Mouse (Mus musculus) heart, embryonic 13.5 days (tissue): ENCODE results near the gene Cdkl3. TPM values are rescaled to one million over a fixed set of nuclear protein-coding genes. Genes with fewer than 3 reads are reported as not detected.

Experiments used
- ATAC-seq: fragments of 200-750 bp; cut with Nextera tagmentation; 2 replicates; pipeline ENCODE4 v1.8.0; 2017; ENCODE audit warnings: moderate TSS enrichment; ENCODE audit not compliant: insufficient number of reproducible peaks, low FRiP score, low TSS enrichment; ENCODE audit errors: extremely low read depth
- H3K27ac ChIP-seq: fragments of 300-500 bp; sonication (generic); replicated peaks from 2 replicates; pipeline ENCODE4 v1.5.1; 2015; ENCODE audit warnings: moderate library complexity, mild to moderate bottlenecking, inconsistent platforms
- H3K27me3 ChIP-seq: fragments of 300-500 bp; sonication (generic); replicated peaks from 2 replicates; pipeline ENCODE4 v1.6.1; 2015; ENCODE audit warnings: mild to moderate bottlenecking, inconsistent platforms
- H3K36me3 ChIP-seq: fragments of 300-500 bp; sonication (generic); 2 replicates; pipeline ENCODE4 v1.6.1; 2015; ENCODE audit warnings: mild to moderate bottlenecking, inconsistent platforms
- H3K4me1 ChIP-seq: fragments of 300-500 bp; sonication (generic); 2 replicates; pipeline ENCODE4 v1.6.1; 2015; ENCODE audit warnings: inconsistent platforms
- H3K4me2 ChIP-seq: fragments of 300-500 bp; sonication (generic); 2 replicates; pipeline ENCODE4 v1.6.1; 2015; ENCODE audit warnings: inconsistent platforms, mild to moderate bottlenecking, moderate library complexity
- H3K4me3 ChIP-seq: fragments of 300-500 bp; sonication (generic); 2 replicates; pipeline ENCODE4 v1.5.1; 2015; ENCODE audit warnings: moderate library complexity, mild to moderate bottlenecking, inconsistent platforms
- H3K9ac ChIP-seq: fragments of 300-500 bp; sonication (generic); 2 replicates; pipeline ENCODE4 v1.6.1; 2015; ENCODE audit warnings: inconsistent platforms, mild to moderate bottlenecking, moderate library complexity
- H3K9me3 ChIP-seq: fragments of 300-500 bp; sonication (generic); 2 replicates; pipeline ENCODE4 v1.6.1; 2016; ENCODE audit warnings: inconsistent platforms
- WGBS: fragments of 180-500 bp; shearing (Covaris S2); methylation state at CpG from one replicate; pipeline ENCODE4 v1.1.7; 2015; ENCODE audit warnings: mixed read lengths; 5-methylcytosine and 5-hydroxymethylcytosine counted together
- polyA plus RNA-seq: library from polyadenylated mRNA; unstranded; fragments of >200 nt; fragmentation: Nextera tagmentation; extraction: Ambion mirVana; gene quantifications from 2 replicates; pipeline ENCODE4 v1.2.1, GENCODE M21; 2015

Gene Cdkl3
- polyA plus RNA-seq, 1 experiment from 2014 or later, result 7.8 TPM

GRCm38 (mm10) chr11:52060315-52060714 lies 56.3 kb downstream of the Cdkl3 start:
- Histone ChIP-seq H3K27me3 (no peaks in the 10 kb centered on the region), H3K4me1 (peaks cover 9% of the 10 kb centered on the region), H3K9me3 (no peaks in the 10 kb centered on the region), H3K4me3 (no peak overlapping the region), H3K4me2 (no peak overlapping the region), H3K36me3 (no peaks in the 10 kb centered on the region), H3K9ac (no peak overlapping the region), H3K27ac (no peak overlapping the region)
- no peak for ATAC-seq
- 84% methylated on average over 4 of the region's 4 CpGs for WGBS

GRCm38 (mm10) chr11:52062406-52062805 lies 58.4 kb downstream of the Cdkl3 start:
- H3K27ac ChIP-seq, result no peak overlapping the region
- 87% methylated on average over 5 of the region's 5 CpGs for WGBS
- no peak overlapping the region for H3K4me3 ChIP-seq
- H3K36me3 ChIP-seq, result no peaks in the 10 kb centered on the region
- H3K4me1 ChIP-seq, result 0 out of 2 replicates have a peak, but pooled peaks cover 2% of the 10 kb centered on the region
- no peak overlapping the region for H3K9ac ChIP-seq
- ATAC-seq, result no peak
- no peak overlapping the region for H3K4me2 ChIP-seq
- H3K9me3 ChIP-seq, result no peaks in the 10 kb centered on the region
- H3K27me3 ChIP-seq, result no peaks in the 10 kb centered on the region

- Histone ChIP-seq H3K27me3 (no peaks in the 10 kb centered on the region), H3K36me3 (no peaks in the 10 kb centered on the region), H3K9me3 (no peaks in the 10 kb centered on the region), H3K4me1 (0 out of 2 replicates have a peak, but pooled peaks cover 2% of the 10 kb centered on the region), H3K4me2 (no peak overlapping the region), H3K4me3 (no peak overlapping the region), H3K27ac (no peak overlapping the region), H3K9ac (no peak overlapping the region)
- ATAC-seq, result no peak
- WGBS, result 43% methylated on average over 3 of the region's 3 CpGs
These were observed 60.4 kb downstream of the Cdkl3 start for GRCm38 (mm10) chr11:52064398-52064797.

GRCm38 (mm10) chr11:52065841-52066240 lies 61.8 kb downstream of the Cdkl3 start:
- Histone ChIP-seq H3K27me3 (no peaks in the 10 kb centered on the region), H3K9ac (peak overlapping the region; percentile 55; the same call in 1 of the 2 replicates), H3K36me3 (no peaks in the 10 kb centered on the region), H3K9me3 (no peaks in the 10 kb centered on the region), H3K27ac (no peak overlapping the region), H3K4me1 (0 out of 2 replicates have a peak, but pooled peaks cover 2% of the 10 kb centered on the region), H3K4me3 (no peak overlapping the region), H3K4me2 (no peak overlapping the region)
- ATAC-seq, result no peak
- WGBS, result 10% methylated on average over 5 of the region's 5 CpGs

- Histone ChIP-seq H3K4me3 (no peak overlapping the region), H3K36me3 (no peaks in the 10 kb centered on the region), H3K4me1 (peaks cover 13% of the 10 kb centered on the region; the same call in 1 of the 2 replicates), H3K27ac (no peak overlapping the region), H3K4me2 (no peak overlapping the region), H3K9ac (no peak overlapping the region), H3K27me3 (no peaks in the 10 kb centered on the region), H3K9me3 (no peaks in the 10 kb centered on the region)
- ATAC-seq, result no peak
- whole genome bisulfite sequencing, result 60% methylated on average over 10 of the region's 10 CpGs
These were observed 67.7 kb downstream of the Cdkl3 start for GRCm38 (mm10) chr11:52071768-52072167.

GRCm38 (mm10) chr11:52073528-52074170 lies 69.6 kb downstream of the Cdkl3 start:
- peaks cover 26% of the 10 kb centered on the region for H3K4me1 ChIP-seq
- H3K4me3 ChIP-seq, result no peak overlapping the region
- no peak overlapping the region for H3K4me2 ChIP-seq
- H3K27ac ChIP-seq, result no peak overlapping the region
- ATAC-seq, result no peak
- no peaks in the 10 kb centered on the region for H3K36me3 ChIP-seq
- no peak overlapping the region for H3K9ac ChIP-seq
- WGBS, result 76% methylated on average over 8 of the region's 8 CpGs
- H3K27me3 ChIP-seq, result no peaks in the 10 kb centered on the region
- no peaks in the 10 kb centered on the region for H3K9me3 ChIP-seq

GRCm38 (mm10) chr11:52074626-52075470 lies 70.8 kb downstream of the Cdkl3 start:
- H3K27me3 ChIP-seq, result no peaks in the 10 kb centered on the region
- H3K36me3 ChIP-seq, result no peaks in the 10 kb centered on the region
- no peaks in the 10 kb centered on the region for H3K9me3 ChIP-seq
- no peak overlapping the region for H3K4me2 ChIP-seq
- no peak overlapping the region for H3K4me3 ChIP-seq
- no peak for ATAC-seq
- peaks cover 26% of the 10 kb centered on the region for H3K4me1 ChIP-seq
- H3K9ac ChIP-seq, result no peak overlapping the region
- 54% methylated on average over 14 of the region's 14 CpGs for WGBS
- H3K27ac ChIP-seq, result no peak overlapping the region

GRCm38 (mm10) chr11:52075794-52076633 lies 72.0 kb downstream of the Cdkl3 start:
- H3K27ac ChIP-seq, result no peak overlapping the region
- no peak for ATAC-seq

GRCm38 (mm10) chr11:52076742-52077352 lies 72.8 kb downstream of the Cdkl3 start:
- Histone ChIP-seq H3K27ac (no peak overlapping the region), H3K27me3 (no peaks in the 10 kb centered on the region), H3K9me3 (no peaks in the 10 kb centered on the region), H3K36me3 (no peaks in the 10 kb centered on the region), H3K4me3 (no peak overlapping the region), H3K9ac (no peak overlapping the region), H3K4me1 (peaks cover 32% of the 10 kb centered on the region), H3K4me2 (no peak overlapping the region)
- 87% methylated on average over 6 of the region's 6 CpGs for WGBS
- no peak for ATAC-seq

More at GRCm38 (mm10) chr11:52075794-52076633, 72.0 kb downstream of the Cdkl3 start:
- H3K4me3 ChIP-seq, result no peak overlapping the region
- no peak overlapping the region for H3K9ac ChIP-seq
- no peaks in the 10 kb centered on the region for H3K9me3 ChIP-seq
- H3K36me3 ChIP-seq, result no peaks in the 10 kb centered on the region
- no peaks in the 10 kb centered on the region for H3K27me3 ChIP-seq
- 73% methylated on average over 19 of the region's 19 CpGs for WGBS
- H3K4me2 ChIP-seq, result no peak overlapping the region
- peaks cover 32% of the 10 kb centered on the region for H3K4me1 ChIP-seq

GRCm38 (mm10) chr11:52077939-52078338 lies 73.9 kb downstream of the Cdkl3 start:
- H3K4me2 ChIP-seq, result no peak overlapping the region
- no peaks in the 10 kb centered on the region for H3K9me3 ChIP-seq
- H3K4me3 ChIP-seq, result no peak overlapping the region
- no peak overlapping the region for H3K9ac ChIP-seq
- no peaks in the 10 kb centered on the region for H3K27me3 ChIP-seq
- no peak for ATAC-seq
- H3K4me1 ChIP-seq, result peaks cover 32% of the 10 kb centered on the region
- WGBS, result 44% methylated on average over 4 of the region's 4 CpGs
- H3K27ac ChIP-seq, result peak overlapping the region; percentile 6; the same call in 1 of the 2 replicates
- no peaks in the 10 kb centered on the region for H3K36me3 ChIP-seq
